Mouse (Mus musculus): ENCODE data around the gene Alk. TPM values are rescaled to one million over a fixed set of nuclear protein-coding genes. Genes with fewer than 3 reads are reported as not detected.

The Alk gene
- polyA plus RNA-seq (2012; rRNA removed; ENCODE audit: low replicate concordance) = 0.06 and 0.16 TPM in 2 replicates

DNA sequence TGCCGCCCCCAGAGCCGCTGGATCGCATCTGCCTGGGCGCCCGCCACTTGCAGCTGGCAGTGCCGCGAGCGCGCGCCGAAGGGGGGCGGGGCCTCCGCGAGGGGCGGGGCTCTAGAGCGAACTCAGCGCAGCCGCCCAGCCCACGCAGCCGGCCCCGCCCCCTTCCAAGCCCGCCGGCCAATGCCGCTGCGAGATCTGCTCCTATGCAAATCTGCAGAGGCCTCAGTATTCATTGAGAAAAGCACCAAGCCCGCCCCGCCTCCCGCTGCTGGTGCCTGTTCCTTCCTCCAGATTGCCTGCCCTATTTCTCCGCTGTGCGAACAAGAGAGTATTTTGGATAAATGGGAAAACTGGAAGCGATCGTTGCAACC lies at the start of gene Alk:
TSS of gene Alk (minus strand) at position 18 of the 371 bp plus-strand sequence.

Other genes with a start within 250 kb of the Alk start
- gene Ypel5, start 231.8 kb upstream of the Alk start, polyA plus RNA-seq (2012; rRNA removed; ENCODE audit: low replicate concordance) = 5.6 and 7.4 TPM in 2 replicates